Mouse (Mus musculus): ENCODE data around the gene Tmem220. TPM values are rescaled to one million over a fixed set of nuclear protein-coding genes. Genes with fewer than 3 reads are reported as not detected.
A peak's percentile ranks its signal among the peaks of the same experiment; 100 is the strongest.

The Tmem220 gene
- polyA plus RNA-seq, 1 experiment from 2014 or later, result 2.7 TPM

- no peak overlapping the region for H3K27ac ChIP-seq
- peak; percentile 75 for ATAC-seq
Observed at GRCm38 (mm10) chr11:66998467-66999403, 26.2 kb upstream of the Tmem220 start.

DNA sequence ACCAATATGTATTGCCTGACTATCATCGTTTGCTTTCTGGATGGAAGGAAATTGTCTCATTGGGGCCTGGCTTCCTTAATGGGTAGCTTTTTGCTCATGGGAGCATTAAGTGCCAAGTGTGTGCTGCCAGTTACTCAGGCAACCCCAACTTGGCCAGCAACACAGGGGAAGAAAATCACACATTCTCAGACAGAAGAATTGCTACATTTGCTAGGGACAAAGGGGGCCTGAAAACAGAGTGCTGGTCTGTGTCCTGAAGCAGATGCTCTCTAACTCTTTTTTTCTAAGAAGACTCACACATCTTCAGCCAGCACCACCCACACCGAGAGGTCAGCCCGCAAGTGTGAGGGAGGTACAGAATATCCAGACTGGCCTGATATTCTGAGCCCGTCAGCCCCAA, 24.3 kb upstream of the Tmem220 start:
- no peaks in the 10 kb centered on the region for H3K4me1 ChIP-seq (replicated peaks)
- H3K9me3 ChIP-seq, result no peaks in the 10 kb centered on the region
- H3K4me2 ChIP-seq (replicated peaks), result no peak overlapping the region
- H3K36me3 ChIP-seq, result no peaks in the 10 kb centered on the region
- no peak overlapping the region for H3K4me3 ChIP-seq (replicated peaks)
- 83% methylated on average over 4 of the region's 4 CpGs for WGBS
- ATAC-seq, result no peak
- no peaks in the 10 kb centered on the region for H3K27me3 ChIP-seq (replicated peaks)
- no peak overlapping the region for H3K9ac ChIP-seq
- no peak overlapping the region for H3K27ac ChIP-seq

More at GRCm38 (mm10) chr11:66998467-66999403, 26.2 kb upstream of the Tmem220 start:
- Histone ChIP-seq H3K27me3 (replicated peaks) (no peaks in the 10 kb centered on the region), H3K36me3 (no peaks in the 10 kb centered on the region), H3K9me3 (no peaks in the 10 kb centered on the region), H3K4me1 (replicated peaks) (no peaks in the 10 kb centered on the region), H3K4me3 (replicated peaks) (no peak overlapping the region), H3K9ac (no peak overlapping the region), H3K4me2 (replicated peaks) (no peak overlapping the region)
- WGBS, result 59% methylated on average over 14 of the region's 14 CpGs

DNA sequence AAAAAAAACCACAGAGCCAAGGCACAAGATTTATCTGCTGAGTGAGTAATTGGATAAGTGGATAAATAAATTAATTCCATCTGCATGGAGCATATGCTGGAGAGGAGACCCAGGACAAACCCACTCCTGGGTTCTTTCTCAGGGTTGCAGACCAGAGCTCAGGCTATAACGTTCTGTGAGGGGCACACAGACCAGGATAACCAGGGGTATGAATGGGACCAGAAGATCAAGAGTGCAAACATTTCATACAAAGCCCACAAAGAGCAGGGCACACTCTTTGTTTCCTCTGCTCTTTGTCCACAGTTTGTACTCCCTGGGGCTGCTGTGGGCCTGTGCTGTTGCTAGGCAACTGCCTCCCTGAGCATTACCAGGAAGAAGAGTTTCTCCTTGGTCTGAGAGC, 23.2 kb upstream of the Tmem220 start:
- WGBS, result 50% methylated on average over 1 of the region's 1 CpGs
- Histone ChIP-seq H3K9me3 (no peaks in the 10 kb centered on the region), H3K4me2 (replicated peaks) (no peak overlapping the region), H3K4me3 (replicated peaks) (no peak overlapping the region), H3K9ac (no peak overlapping the region), H3K27me3 (replicated peaks) (no peaks in the 10 kb centered on the region), H3K4me1 (replicated peaks) (no peaks in the 10 kb centered on the region), H3K27ac (no peak overlapping the region), H3K36me3 (no peaks in the 10 kb centered on the region)
- ATAC-seq, result no peak

DNA sequence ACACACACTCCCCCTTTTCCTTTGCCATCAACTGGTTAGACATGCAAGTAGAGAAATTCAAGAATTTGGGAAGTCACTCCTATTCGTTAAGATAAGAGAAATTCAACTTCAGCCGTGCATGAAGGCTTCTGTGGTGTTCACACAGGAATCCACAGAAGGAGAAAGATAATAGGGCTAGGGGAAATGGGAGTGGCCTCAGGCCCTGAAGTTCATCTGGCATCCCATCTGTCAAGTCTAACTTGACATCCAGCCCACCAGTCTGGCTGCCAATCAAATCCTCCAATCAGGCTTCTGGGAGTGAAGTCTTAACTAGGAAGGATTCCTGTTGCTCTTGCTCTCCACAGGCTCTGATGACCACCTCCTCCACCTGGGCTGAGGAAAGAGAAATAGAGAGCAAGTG, 22.0 kb upstream of the Tmem220 start:
- Histone ChIP-seq H3K4me1 (replicated peaks) (no peaks in the 10 kb centered on the region), H3K4me3 (replicated peaks) (no peak overlapping the region), H3K9ac (no peak overlapping the region; the same call in 1 of the 2 replicates), H3K27ac (no peak overlapping the region), H3K27me3 (replicated peaks) (no peaks in the 10 kb centered on the region), H3K36me3 (no peaks in the 10 kb centered on the region), H3K4me2 (replicated peaks) (no peak overlapping the region), H3K9me3 (no peaks in the 10 kb centered on the region)
- WGBS, result 61% methylated on average over 2 of the region's 2 CpGs
- no peak for ATAC-seq

GRCm38 (mm10) chr11:67007961-67008360, 17.0 kb upstream of the Tmem220 start:
- 0 out of 2 replicates have a peak, but pooled peaks cover 2% of the 10 kb centered on the region for H3K4me1 ChIP-seq (replicated peaks)
- H3K27ac ChIP-seq, result no peak overlapping the region
- WGBS, result 74% methylated on average over 8 of the region's 8 CpGs
- H3K9ac ChIP-seq, result no peak overlapping the region
- H3K4me2 ChIP-seq (replicated peaks), result no peak overlapping the region
- ATAC-seq, result no peak
- H3K27me3 ChIP-seq (replicated peaks), result no peaks in the 10 kb centered on the region
- H3K9me3 ChIP-seq, result no peaks in the 10 kb centered on the region
- no peak overlapping the region for H3K4me3 ChIP-seq (replicated peaks)
- no peaks in the 10 kb centered on the region for H3K36me3 ChIP-seq

GRCm38 (mm10) chr11:67008528-67008927, 16.4 kb upstream of the Tmem220 start:
- H3K4me1 ChIP-seq (replicated peaks), result 0 out of 2 replicates have a peak, but pooled peaks cover 2% of the 10 kb centered on the region
- no peak for ATAC-seq
- no peak overlapping the region for H3K27ac ChIP-seq
- H3K4me3 ChIP-seq (replicated peaks), result no peak overlapping the region
- H3K9ac ChIP-seq, result no peak overlapping the region
- H3K4me2 ChIP-seq (replicated peaks), result no peak overlapping the region
- H3K27me3 ChIP-seq (replicated peaks), result no peaks in the 10 kb centered on the region
- no peaks in the 10 kb centered on the region for H3K9me3 ChIP-seq
- 90% methylated on average over 4 of the region's 4 CpGs for WGBS
- H3K36me3 ChIP-seq, result no peaks in the 10 kb centered on the region

DNA sequence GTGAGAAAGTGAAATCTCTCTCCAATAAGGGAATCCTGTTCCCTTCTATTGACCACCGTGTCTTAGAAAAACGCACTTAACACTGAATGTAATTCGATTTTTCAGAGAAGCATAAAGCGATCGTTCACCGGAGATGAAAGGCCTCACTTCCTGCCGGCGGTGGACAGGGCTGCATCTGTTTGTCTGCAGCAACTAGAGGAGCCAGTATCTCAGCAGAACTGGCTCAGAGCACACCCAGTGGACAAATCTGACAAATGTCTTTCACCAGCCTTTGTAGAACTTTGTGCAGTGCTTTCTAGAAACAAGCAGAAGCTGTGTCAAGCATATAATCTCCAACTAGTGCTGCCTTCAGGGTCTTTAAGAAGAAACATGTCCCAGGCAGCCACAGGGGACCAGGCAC, 14.5 kb upstream of the Tmem220 start:
- 0 out of 2 replicates have a peak, but pooled peaks cover 2% of the 10 kb centered on the region for H3K4me1 ChIP-seq (replicated peaks)
- no peak overlapping the region for H3K9ac ChIP-seq
- H3K4me2 ChIP-seq (replicated peaks), result 0 out of 2 replicates have a peak overlapping the region, but pooled peaks have one; percentile 24
- ATAC-seq, result peak; percentile 45; the same call in 1 of the 2 replicates
- no peak overlapping the region for H3K4me3 ChIP-seq (replicated peaks)
- H3K36me3 ChIP-seq, result no peaks in the 10 kb centered on the region
- 6% methylated on average over 8 of the region's 8 CpGs for WGBS
- H3K27me3 ChIP-seq (replicated peaks), result no peaks in the 10 kb centered on the region
- no peak overlapping the region for H3K27ac ChIP-seq
- no peaks in the 10 kb centered on the region for H3K9me3 ChIP-seq

DNA sequence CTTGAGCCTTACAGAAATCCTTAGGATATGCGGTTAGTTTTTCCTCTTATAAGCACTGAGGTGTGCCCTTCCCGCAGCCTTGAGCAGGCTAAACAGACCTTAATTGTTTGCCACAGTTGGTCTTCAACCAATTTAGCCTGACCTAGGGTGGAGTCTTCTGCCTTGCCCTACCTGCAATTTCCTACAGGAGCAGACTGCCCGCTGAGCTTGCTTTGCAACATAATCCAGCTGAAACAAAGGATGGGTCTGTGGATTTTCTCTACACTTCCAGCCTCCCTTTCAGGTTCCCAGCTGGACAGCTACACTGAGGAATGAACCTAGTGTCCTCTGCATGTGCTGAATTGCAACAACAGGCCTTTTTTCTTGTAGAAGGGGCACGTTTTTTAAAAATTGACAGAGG, 13.3 kb upstream of the Tmem220 start:
- WGBS, result 56% methylated on average over 4 of the region's 4 CpGs
- no peaks in the 10 kb centered on the region for H3K9me3 ChIP-seq
- 0 out of 2 replicates have a peak, but pooled peaks cover 2% of the 10 kb centered on the region for H3K4me1 ChIP-seq (replicated peaks)
- no peaks in the 10 kb centered on the region for H3K36me3 ChIP-seq
- no peaks in the 10 kb centered on the region for H3K27me3 ChIP-seq (replicated peaks)
- no peak overlapping the region for H3K4me2 ChIP-seq (replicated peaks)
- H3K4me3 ChIP-seq (replicated peaks), result no peak overlapping the region
- ATAC-seq, result no peak
- H3K9ac ChIP-seq, result no peak overlapping the region
- H3K27ac ChIP-seq, result no peak overlapping the region

DNA sequence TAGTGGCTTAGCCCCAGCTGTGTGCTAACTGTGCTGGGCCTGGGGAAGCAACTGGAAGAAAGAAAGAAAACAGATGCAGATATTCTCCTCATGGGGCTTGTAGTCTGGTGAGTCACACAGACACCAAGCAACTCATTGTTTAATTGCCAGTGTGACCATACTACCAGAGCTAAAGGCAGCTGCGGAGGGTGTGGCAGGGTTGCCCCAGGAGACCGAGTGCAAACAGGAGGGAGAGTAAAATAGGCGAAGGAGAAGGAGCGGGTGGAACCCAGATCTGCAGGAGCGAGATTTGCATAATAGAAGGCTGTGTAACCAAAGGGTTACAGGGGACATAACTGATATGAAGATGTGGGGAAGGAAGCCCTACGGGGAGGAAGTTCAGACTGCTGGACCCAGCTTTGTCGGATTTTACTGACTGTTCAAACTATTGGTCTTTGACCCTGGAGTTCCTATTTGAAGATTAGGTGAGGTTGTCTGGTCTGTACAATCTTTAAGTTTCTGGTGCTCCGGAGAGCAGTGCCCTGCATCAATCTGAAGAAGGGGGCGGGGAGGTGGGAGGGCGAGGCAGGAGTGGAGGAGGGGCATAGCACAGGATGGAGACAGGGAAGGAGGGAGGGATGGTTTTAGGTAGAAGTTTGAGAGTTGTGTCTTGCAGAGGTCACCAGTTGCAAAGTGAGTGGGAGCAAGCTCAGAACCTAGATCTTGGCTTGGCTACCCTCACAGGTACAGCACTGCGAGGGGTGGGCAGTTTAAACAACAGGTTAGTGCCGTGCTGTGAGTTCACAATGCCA, 7.0 kb upstream of the Tmem220 start:
- 12% methylated on average over 12 of the region's 12 CpGs for WGBS
- no peak overlapping the region for H3K4me3 ChIP-seq (replicated peaks)
- no peaks in the 10 kb centered on the region for H3K36me3 ChIP-seq
- H3K27ac ChIP-seq, result peak overlapping the region; percentile 51
- no peak overlapping the region for H3K9ac ChIP-seq
- peak overlapping the region; percentile 41 for H3K4me2 ChIP-seq (replicated peaks)
- H3K27me3 ChIP-seq (replicated peaks), result no peaks in the 10 kb centered on the region
- ATAC-seq, result peak; percentile 85
- H3K4me1 ChIP-seq (replicated peaks), result peaks cover 12% of the 10 kb centered on the region
- H3K9me3 ChIP-seq, result no peaks in the 10 kb centered on the region

DNA sequence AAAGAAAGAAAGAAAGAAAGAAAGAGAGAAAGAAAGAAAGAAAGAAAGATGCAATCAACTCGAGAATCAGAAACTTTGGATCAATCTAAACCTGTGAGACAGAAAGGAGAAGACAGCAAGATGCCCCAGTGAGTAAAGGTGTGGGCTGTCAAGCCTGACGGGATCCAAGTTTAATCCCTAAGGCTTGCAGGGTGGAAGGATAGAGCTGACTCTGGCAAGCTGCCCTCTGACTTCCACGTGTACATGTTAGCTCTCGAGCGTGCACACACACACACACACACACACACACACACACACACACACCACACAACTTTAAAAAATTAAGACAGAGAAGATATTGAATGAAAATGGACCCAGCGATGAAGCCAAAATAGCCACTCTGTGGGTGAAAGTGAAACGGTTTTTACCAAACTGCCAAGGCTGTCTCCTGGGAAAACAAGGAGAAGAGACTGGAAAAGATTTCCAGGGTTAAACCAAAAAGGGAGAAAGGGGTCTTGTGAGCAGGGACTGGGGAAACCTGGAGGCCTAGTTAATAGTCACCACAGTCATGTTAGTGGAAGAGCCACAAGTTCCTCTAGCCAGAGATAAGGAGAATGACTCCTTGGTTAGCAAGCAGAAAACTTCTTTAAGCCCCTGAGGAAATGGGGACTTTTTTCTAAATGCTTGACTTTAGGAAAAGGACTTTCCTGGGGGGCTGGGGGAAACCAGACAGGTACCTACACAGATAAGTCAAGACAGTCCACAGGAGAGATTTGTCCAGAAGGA, 5.1 kb upstream of the Tmem220 start:
- no peak overlapping the region for H3K27ac ChIP-seq

GRCm38 (mm10) chr11:67020948-67021347, 4.0 kb upstream of the Tmem220 start:
- 2% methylated on average over 12 of the region's 12 CpGs for WGBS
- Histone ChIP-seq H3K9ac (no peak overlapping the region), H3K4me2 (replicated peaks) (peak overlapping the region; percentile 54), H3K4me3 (replicated peaks) (0 out of 2 replicates have a peak overlapping the region, but pooled peaks have one; percentile 7), H3K27me3 (replicated peaks) (no peaks in the 10 kb centered on the region), H3K4me1 (replicated peaks) (peaks cover 12% of the 10 kb centered on the region), H3K36me3 (no peaks in the 10 kb centered on the region), H3K27ac (no peak overlapping the region), H3K9me3 (no peaks in the 10 kb centered on the region)
- peak; percentile 65 for ATAC-seq

More for the DNA sequence above, 5.1 kb upstream of the Tmem220 start:
- H3K4me2 ChIP-seq (replicated peaks), result no peak overlapping the region
- H3K4me1 ChIP-seq (replicated peaks), result peaks cover 12% of the 10 kb centered on the region
- no peak overlapping the region for H3K4me3 ChIP-seq (replicated peaks)
- no peaks in the 10 kb centered on the region for H3K27me3 ChIP-seq (replicated peaks)
- H3K9ac ChIP-seq, result no peak overlapping the region
- WGBS, result 69% methylated on average over 7 of the region's 7 CpGs
- no peak for ATAC-seq
- H3K36me3 ChIP-seq, result no peaks in the 10 kb centered on the region
- no peaks in the 10 kb centered on the region for H3K9me3 ChIP-seq

All from intestine, embryonic 15.5 days (tissue).